Mouse (Mus musculus) left cerebral cortex, adult 6 months (tissue): ENCODE measurements around the gene Sema4c. TPM values are rescaled to one million over a fixed set of nuclear protein-coding genes. Genes with fewer than 3 reads are reported as not detected.

Experiments used
- long read RNA-seq, 2 experiments: library from polyadenylated mRNA; unstranded; transcript quantifications; one replicate each; pipeline ENCODE4 v2.0.0; 2019 to 2020
- polyA plus RNA-seq: library from polyadenylated mRNA; unstranded; fragments of <200 nt; fragmentation: Nextera tagmentation; gene quantifications from 2 replicates; pipeline ENCODE4 v1.2.3, GENCODE M21; 2021

The Sema4c gene
- polyA plus RNA-seq = 0.31 and 1.8 TPM in 2 replicates
- long read RNA-seq, experiment 1, partial matches to known transcripts = 1 of 2 reads
- long read RNA-seq, experiment 1, other reads (novel, unspliced or antisense) = 1 of 2 reads
- long read RNA-seq, experiment 2 = 0 reads

DNA sequence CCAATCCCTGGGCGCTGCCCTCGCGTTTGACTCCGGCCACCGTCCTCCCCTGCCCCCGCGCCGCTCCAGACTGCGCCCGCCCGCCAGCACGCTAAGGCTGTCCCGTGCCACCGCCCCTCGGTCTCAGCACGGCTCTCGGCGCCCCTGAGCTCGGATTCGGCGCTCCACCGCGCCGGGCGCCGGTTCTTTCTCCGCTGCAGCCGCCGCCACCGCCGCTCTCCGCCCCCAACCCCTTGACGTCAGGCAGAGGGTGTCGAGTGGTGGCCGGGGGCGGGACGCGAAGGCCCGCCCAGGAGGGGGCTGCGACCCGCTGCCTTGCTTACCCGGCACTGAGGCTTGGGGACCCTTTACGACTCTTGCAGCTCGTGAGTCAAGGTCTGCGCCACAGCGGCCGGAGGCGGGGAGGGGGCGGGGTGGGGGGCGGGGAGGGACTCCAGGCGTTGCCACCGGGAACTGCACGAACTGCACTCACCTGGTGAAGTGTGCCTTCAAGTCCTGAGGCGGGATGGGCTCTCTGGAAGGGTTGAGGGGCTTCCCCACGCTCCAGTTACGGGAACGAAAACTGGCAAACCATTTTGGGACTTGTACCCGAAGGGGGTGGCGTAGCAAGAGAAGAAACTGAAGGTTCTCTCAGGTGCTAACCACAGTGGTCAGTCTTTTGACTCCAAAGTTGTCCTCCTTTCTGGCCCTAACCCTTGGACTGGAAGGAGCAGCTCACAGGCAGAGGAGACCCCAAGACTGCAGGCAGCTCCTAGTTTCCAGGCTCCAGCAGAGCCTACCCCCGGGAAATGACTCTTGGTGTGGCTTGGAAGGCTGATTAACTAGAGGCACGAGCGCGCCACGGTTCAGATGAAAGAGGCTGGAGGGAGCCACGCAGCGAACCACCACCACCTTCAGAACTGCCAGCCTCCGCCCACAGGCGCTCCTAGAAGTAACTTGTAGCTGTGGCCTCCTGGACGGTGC is at the start of gene Sema4c:
TSS of gene Sema4c (minus strand) at position 319 of the 963 bp plus-strand sequence.

DNA sequence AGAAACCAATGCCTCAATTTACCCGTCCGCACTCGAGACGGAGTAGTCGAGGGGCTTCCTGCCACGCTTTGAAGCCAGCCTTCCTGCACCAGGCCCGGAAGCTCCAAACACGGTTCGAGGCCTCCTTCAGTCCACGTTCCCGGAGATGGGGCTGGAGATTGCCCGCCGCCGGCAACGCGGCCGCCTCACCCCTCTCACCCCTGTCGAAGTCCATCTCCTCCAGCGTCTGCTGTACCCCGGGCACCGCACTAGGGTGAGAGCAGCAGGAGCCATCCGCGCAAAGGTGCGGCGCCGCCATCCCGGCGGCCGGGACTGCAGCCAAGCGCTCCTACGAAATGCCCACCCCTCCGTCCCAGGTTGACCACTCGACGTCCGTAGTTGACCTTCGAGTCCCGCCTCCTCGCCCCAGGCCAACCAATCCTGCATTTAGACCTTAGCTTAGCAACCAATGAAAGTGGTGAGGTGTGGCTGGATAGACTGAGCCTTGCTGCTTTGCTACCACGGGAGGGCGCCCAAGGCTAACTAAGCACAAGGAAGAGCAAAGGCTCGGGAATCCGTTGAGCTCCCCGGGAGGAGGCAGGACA is 11.2 kb downstream of the Sema4c start, which contains the start of gene Ankrd39:
TSS of gene Ankrd39 (minus strand) at position 558 of the 584 bp plus-strand sequence.

DNA sequence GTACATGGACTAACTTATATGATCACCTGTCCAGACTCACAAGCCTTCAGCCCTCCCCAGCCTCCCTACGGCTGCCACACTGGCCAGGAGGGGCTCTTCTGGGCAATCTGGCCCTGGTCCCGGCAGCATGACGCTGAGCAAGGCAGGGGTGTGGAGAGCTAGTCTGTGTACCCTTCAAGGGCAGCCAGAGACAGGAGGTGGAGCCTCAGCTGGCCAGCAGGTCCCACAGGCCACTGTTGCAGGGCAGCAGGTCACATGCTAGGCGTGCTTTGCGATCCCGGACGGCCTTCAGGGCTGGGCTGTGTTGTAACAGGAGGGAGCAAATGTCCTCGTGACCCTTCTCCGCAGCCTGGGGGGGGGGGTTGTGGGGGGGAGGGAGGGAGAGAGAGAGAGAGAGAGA is 19.0 kb downstream of the Sema4c start, which contains the start of gene Gm42417:
TSS of gene Gm42417 (minus strand) at position 244 of the 400 bp plus-strand sequence.

DNA sequence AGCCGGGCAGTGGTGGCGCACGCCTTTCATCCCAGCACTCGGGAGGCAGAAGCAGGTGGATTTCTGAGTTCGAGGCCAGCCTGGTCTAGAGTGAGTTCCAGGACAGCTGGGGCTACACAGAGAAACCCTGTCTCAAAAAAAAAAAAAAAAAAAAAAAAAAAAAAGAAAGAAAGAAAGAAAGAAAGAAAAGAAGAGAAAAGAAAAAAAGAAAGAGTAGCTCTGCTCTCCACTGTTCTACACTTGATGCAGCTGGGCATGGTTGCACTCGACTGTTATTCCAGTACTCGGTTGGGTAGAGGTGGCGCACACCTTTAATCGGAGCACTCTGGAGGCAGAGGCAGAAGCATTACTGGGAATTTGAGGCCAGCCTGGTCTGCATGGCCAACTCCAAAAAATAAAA is 21.4 kb downstream of the Sema4c start, which contains the start of gene Ankrd23:
TSS of gene Ankrd23 (minus strand) at position 101 of the 400 bp plus-strand sequence.

DNA sequence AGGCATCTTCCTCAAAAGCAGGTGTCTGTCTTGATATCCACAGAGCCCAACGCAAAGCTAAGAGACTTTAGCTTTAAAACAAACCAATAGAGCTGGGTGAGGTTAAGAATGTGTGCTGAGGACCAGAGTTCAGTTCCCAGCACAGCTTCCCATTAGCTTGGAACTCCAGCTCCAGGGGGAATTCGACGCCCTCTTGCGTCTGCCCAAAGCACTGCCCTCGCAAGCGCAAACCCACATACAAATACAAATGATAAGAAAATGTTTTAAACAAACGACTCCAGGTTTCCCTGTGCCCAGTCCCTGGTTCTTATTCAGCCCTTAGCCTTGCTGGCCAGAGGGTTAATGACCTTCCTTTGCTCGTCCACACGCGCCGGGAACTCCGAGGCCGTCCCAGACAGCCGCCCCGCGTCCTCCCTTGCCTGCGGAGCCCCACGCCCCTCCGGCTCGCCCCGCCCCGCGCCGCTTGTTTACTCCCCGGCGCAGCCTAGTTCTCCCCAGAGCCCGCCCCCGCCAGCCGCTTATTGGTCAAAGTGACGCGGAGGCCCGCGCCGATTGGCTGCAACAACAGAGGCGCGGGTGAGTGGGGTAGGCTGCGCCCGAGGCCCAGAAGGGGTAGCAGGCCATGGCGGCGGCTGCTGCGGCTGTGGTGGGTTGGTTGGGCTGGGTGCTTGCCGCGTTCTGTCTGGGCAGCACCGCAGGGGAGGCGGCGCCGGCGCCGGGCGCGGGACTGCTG is 46.7 kb downstream of the Sema4c start, which contains the start of gene Cnnm3:
TSS of gene Cnnm3 (plus strand) at position 579 of the 733 bp plus-strand sequence.

Other genes with a start within 250 kb of the Sema4c start
- gene Kansl3, start 189.2 kb downstream of the Sema4c start, polyA plus RNA-seq = 24.8 and 28.6 TPM in 2 replicates
- 0.26 and 0.71 TPM in 2 replicates for gene Fer1l5, start 186.1 kb downstream of the Sema4c start, polyA plus RNA-seq
- gene Lman2l, start 113.1 kb downstream of the Sema4c start, polyA plus RNA-seq = 27.2 and 32.8 TPM in 2 replicates
- gene Cnnm4, start 86.7 kb downstream of the Sema4c start, polyA plus RNA-seq = 15.2 and 15.3 TPM in 2 replicates
- 3.1 and 3.3 TPM in 2 replicates for gene Cnnm3, start 46.5 kb downstream of the Sema4c start, polyA plus RNA-seq
- gene Ankrd23, start 21.5 kb downstream of the Sema4c start, polyA plus RNA-seq = 0.32 and 1.3 TPM in 2 replicates
- gene Gm42417, start 18.9 kb downstream of the Sema4c start, polyA plus RNA-seq = 0.17 TPM in 1 of 2 replicates, not detected in the other
- 18.0 and 22.5 TPM in 2 replicates for gene Ankrd39, start 10.9 kb downstream of the Sema4c start, polyA plus RNA-seq
- gene Fam178b, start 124.8 kb upstream of the Sema4c start, polyA plus RNA-seq = 0.68 and 1.2 TPM in 2 replicates
- 2,762 and 2,805 TPM in 2 replicates for gene Cox5b, start 133.1 kb upstream of the Sema4c start, polyA plus RNA-seq
- 0.30 and 0.47 TPM in 2 replicates for gene 4933424G06Rik, start 151.8 kb upstream of the Sema4c start, polyA plus RNA-seq
- 164 and 184 TPM in 2 replicates for gene Actr1b, start 156.1 kb upstream of the Sema4c start, polyA plus RNA-seq
- 0.79 and 1.2 TPM in 2 replicates for gene Zap70, start 203.4 kb upstream of the Sema4c start, polyA plus RNA-seq